Mouse (Mus musculus): ENCODE data around the gene Pih1d1.
A peak's percentile ranks its signal among the peaks of the same experiment; 100 is the strongest.

Gene Pih1d1

DNA sequence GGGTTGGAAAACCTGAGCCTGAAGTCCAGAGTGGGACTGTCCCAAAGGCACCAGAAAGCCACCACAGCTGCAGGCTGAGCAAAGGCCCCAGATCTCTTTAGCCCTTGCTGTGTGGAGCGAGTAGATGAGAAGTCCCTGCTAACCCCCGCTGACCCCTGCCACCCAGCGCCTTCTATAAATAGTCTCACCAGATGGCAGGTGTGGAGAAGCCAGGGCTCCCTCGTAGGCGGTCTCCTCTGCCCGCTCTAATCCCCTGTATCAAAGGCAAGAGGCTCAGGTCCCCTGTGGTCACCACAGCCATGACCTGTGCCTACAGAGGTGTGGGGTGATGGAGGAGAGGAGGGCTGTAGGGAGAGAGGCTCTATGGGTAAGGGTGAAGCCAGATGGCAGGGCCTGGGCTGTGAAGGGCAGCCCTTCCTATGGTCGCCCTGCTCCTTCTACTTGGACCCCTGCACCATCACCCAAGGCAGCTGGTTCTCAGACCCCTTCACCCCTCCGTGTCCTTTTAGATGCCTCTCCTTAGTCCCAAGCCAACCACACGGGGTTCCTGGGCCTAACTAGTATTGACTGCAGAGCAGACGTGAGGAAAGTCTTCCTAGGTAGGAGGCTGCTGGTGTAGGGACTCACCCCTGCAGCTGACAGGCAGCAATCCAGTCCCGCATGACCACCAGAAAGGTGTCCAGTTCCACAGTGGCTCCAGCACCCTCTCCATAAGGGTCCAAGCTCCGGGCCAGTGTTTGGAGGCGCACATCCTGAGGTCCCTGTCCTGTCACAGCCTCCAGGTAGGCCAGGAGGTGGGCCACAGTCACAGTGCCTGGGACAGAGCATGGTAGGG is 41.5 kb downstream of the Pih1d1 start:
- DNase-seq: no peak

DNA sequence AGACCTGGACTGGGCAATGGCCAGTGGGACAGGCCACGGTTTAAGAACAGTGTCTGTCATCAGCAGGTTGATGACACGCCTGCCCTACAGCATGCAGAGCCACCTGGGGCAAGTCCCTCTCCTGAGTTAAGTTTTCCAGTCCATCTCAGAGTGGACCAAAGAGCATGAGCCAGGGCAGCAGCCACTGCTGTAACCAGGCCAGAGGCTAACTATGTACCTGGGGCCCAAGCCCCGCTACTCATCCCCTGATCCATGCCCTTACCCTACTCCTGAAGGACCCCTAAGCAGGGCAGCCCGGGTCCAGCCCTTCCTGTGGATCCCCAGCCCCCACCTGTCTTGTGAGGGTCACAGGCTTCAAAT is 42.1 kb downstream of the Pih1d1 start:
- no peak for DNase-seq

GRCm38 (mm10) chr7:45196994-45197393 is 42.9 kb downstream of the Pih1d1 start:
- DNase-seq: no peak

DNA sequence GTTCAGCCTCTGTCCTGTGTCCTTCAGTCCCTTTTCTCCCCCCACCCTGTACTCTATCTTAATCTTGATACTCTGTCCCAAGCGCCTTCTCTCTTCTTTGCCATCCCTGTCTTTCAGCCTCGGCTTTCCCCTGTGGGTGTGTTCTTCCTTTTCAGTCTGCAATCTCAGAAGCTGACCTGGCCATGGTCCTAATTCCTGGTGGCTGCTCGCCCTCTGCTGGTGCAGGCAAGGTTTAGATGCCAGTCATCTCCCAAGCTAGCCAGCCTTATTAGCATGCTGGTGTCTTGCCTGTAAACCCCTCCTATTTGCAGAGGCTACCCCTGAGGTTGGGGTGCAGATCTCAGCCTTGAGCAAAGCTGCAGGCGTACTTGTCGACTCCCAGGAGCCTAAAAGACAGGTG is 44.3 kb downstream of the Pih1d1 start:
- DNase-seq: peak; percentile 66

DNA sequence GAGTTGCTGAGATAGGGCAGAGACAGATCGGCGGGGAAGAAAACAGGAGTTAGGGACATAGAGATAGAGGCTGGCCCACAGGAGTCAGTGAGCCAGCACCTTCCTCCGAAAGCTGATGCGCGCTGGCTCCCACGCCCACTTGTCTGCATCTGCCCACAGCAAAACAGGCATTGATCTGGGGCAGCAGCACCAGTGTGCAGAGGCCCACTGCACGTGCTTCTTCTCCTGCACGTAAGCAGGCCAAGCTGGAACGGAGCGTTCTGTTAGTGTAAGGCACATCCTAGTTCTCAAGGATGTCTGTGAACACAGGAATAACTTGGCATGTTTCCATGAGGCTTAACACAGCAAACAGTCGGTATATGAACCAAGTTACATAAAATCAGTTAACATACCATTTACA is 44.9 kb downstream of the Pih1d1 start:
- DNase-seq: no peak

- no peak for DNase-seq
Observed at GRCm38 (mm10) chr7:45202654-45203053, 48.6 kb downstream of the Pih1d1 start.

DNA sequence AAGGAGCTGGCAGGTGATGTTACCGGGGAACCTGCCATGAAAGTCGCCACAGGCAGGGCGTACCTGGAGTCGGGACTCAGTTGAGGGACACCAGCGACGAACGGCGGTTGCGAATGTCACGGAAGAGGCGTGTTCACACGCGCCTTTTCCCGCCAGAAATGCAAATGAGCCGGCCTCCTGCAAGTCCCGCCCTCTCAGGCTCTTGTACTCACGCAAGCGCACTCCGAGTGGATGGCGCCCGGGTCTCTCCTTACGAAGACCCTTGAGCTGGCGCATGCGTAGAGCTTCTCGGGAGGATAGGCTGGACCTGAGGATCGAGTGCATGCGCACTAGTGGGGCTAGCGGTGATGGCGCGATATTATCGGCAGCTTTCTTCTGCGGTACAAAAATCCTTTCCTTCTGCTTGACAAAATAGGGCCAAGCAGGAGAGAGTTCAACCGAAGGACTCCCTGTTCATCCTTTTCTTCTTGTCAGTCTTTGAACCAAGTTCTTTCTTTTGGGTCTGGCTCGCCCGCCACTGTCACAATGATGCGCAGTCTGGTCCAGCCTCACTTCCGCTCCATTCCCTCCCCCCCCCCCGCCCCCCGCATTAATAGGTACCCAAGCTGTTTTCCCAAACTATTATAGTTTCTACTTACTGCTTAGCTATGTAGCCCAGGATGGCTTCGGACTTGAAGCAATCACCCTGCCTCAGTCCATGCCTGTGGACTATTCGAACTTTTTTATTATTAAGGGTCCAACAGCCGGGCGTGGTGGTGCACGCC is 50.5 kb downstream of the Pih1d1 start, which contains the start of gene Ccdc155:
Gene Ccdc155 (minus strand): TSS at position 513 of the 764 bp plus-strand sequence.
- DNase-seq: peak; percentile 88

- no peak for DNase-seq
Observed at GRCm38 (mm10) chr7:45208260-45208659, 54.2 kb downstream of the Pih1d1 start.
